Mouse (Mus musculus) left cerebral cortex, postnatal 36 days (tissue): ENCODE data around the gene Ppp6r1. TPM values are rescaled to one million over a fixed set of nuclear protein-coding genes. Genes with fewer than 3 reads are reported as not detected.
"Not testable (repeated sequence)": the region's sequence is repeated elsewhere in the genome, so short reads cannot be mapped to it uniquely, and the experiment has no call there.

Source experiments
- DNase-seq, 2 experiments: peaks; one replicate each; pipeline ENCODE4 v3.0.0; 2021 to 2022; ENCODE audit warnings: low spot score in 2 of 2, mixed read lengths in 1 of 2
- intact Hi-C: fragments of 180-260 bp; cut with DNase I; formaldehyde crosslinking; loops from one replicate; pipeline ENCODE4 v1.15.1; 2025
- total RNA-seq, 2 experiments: library from RNA; stranded (reverse); gene quantifications; 2 replicates each; pipeline ENCODE4 v1.2.3; 2021

Ppp6r1 gene
- total RNA-seq, 2 experiments from 2014 or later = 138 to 145 TPM

DNA sequence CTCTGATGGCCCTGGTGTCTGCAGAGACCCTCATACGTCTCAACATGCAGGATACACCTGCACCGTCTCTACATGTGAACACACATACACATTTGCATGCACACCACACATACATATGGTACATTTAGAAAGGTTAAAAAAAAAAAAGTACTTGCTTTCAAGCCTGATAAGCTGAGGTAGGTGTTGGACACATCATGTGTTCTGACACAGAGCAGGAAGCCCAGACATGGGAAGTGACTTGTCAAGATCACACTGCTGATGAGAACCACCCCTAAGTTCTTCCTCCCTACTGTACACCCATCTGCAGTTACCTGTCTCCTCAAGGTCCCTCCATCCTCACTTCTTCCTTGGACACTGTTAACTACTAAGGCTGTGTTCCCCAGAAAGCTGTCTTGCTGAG lies 32.9 kb downstream of the Ppp6r1 start:
- DNase-seq = no peak
- intact Hi-C loops = loop anchor here (5.0 to 10.0 kb wide), 2 partner anchors 71 to 171 kb away; no protein-coding TSS in a partner anchor

DNA sequence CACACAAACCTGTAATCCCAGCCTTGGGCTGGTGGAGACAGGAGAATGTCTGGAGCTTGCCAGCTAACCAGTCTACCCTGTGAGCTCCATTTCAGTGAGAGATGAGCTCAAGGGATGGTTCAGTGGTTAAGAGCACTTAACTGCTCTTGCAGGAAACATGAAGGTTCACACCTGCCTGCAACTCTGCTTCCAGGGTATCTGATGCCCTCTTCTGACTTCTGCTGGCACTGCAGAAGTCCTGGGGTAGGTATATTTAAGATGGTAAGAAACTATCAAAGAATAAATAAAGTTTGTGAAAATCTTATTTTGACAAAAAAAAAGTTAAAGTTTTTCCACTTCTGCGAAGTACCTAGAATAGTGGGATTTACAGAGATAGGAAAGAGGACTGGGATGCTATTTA lies 34.5 kb downstream of the Ppp6r1 start:
- intact Hi-C loops = loop anchor here (10.0 kb wide), 1 partner anchor 70 kb away; no protein-coding TSS in a partner anchor
- DNase-seq = no peak

GRCm38 (mm10) chr7:4623544-4624189 lies 35.2 kb downstream of the Ppp6r1 start:
- no peak for DNase-seq
- intact Hi-C loops = loop anchor here (10.0 kb wide), 1 partner anchor 69 kb away; no protein-coding TSS in a partner anchor

GRCm38 (mm10) chr7:4619979-4620378 lies 38.8 kb downstream of the Ppp6r1 start:
- no peak for DNase-seq
- intact Hi-C loops = loop anchor here (5.0 to 10.0 kb wide), 2 partner anchors 48 to 65 kb away; no protein-coding TSS in a partner anchor

- DNase-seq = no peak
- intact Hi-C loops = no loop called here
Measured at GRCm38 (mm10) chr7:4613740-4614403, 44.9 kb downstream of the Ppp6r1 start.

DNA sequence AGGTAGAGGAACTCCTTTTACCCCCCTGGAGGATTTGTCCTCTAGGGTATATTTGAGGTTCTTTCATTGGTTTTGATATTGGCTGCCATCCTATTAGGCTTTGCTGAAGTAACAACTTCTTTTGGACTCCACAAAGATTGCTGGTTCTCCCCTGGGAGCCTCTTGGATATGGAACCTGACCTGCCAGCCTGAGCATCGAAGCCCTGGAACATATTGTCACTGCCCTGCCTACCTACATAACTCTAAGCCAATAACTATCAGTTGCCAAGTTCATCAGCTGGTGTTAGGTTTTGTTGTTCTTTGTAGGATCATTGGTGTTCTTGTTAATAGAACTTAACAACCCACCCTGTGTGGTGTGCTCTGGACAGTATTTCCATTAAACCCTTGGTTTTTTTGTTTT lies 45.9 kb downstream of the Ppp6r1 start:
- DNase-seq = no peak
- intact Hi-C loops = no loop called here

DNA sequence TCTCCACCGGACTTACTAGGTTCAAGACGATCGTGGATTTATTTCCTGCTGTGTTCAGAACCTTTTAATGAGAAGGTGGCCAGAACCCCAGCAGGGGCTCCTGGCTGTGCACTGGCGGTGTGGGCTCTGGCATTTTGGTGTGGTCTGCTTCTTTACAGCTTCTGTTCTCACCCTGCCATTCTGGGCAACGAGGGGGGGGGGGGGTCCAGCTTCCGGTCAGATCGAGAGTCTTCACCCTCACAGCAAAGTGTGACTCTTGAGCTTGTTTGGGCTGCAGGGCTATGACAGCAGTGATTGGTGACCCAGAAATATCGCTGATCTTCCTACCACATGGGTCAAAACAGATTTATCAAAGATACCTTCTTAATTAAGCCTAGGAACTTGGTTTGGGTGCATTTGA lies 46.4 kb downstream of the Ppp6r1 start:
- DNase-seq = no peak
- intact Hi-C loops = no loop called here

- intact Hi-C loops = no loop called here
- no peak for DNase-seq
Measured at GRCm38 (mm10) chr7:4611921-4612341, 46.9 kb downstream of the Ppp6r1 start.

DNA sequence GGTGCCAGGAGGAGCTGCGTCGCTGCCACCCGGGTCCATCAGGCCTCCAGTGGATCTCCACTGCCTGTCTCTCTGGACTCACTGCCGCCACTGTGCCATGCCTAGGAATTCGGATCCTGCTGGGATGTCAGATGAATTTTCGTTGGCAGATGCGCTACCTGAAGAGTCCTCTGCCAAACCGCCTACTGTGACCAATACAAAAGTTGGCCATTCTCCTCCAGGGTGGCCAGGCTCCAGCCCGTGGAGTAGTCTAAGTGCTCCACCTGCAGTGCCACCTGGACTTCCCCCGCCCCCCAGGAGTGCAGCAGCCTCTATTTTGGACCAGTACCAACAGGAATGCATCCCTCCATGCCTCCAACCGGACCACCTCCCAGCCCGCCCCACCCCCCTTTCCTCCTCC lies 47.3 kb downstream of the Ppp6r1 start:
- DNase-seq = no peak
- intact Hi-C loops = no loop called here

GRCm38 (mm10) chr7:4608002-4608401 lies 50.8 kb downstream of the Ppp6r1 start:
- intact Hi-C loops = no loop called here
- DNase-seq = no peak

- no peak for DNase-seq
- intact Hi-C loops = no loop called here
Measured at GRCm38 (mm10) chr7:4603873-4604272, 54.9 kb downstream of the Ppp6r1 start, which contains the start of gene Ptprh. Gene Ptprh, minus strand, starts transcription at chr7:4604041.

DNA sequence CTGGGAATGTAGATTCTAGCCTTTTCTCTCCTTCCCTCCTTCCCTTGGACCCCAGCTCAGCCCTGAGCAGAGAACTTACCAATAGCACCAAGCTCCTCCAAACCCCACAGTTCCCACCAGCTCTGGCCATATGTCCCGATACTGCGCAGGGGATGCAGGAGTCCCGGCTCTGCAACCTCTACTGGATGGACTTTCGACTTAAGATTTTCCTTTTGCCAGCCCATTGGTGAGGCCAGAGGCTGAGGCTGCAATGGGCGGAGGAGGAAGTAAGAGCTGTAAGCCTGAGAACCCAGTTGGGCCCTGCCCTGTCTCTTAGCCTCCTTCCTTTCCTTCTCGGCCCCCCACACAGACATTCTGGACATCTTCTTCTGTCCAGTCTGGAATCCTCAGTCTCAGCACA lies 55.9 kb downstream of the Ppp6r1 start:
- DNase-seq = no peak
- intact Hi-C loops = no loop called here

GRCm38 (mm10) chr7:4597046-4597445 lies 61.8 kb downstream of the Ppp6r1 start:
- intact Hi-C loops, DNase-seq: not testable (repeated sequence)

Other genes starting within 250 kb of the Ppp6r1 start
- gene Rdh13, start 213.4 kb downstream of the Ppp6r1 start, total RNA-seq = 10 to 100 TPM; 23.9 to 26.3 TPM
- 1 to 10 TPM; 3.1 to 3.4 TPM for gene Eps8l1, start 198.3 kb downstream of the Ppp6r1 start, total RNA-seq
- 100 to 1,000 TPM; 142 to 168 TPM for gene Ppp1r12c, start 157.3 kb downstream of the Ppp6r1 start, total RNA-seq
- 1 to 10 TPM; 5.9 to 9.4 TPM for gene Tnnt1, start 142.6 kb downstream of the Ppp6r1 start, total RNA-seq
- gene Tnni3, start 134.8 kb downstream of the Ppp6r1 start, total RNA-seq = under 1 TPM in 1 of 2 experiments, not detected in 1; 0.52 TPM
- gene Dnaaf3, start 126.6 kb downstream of the Ppp6r1 start, total RNA-seq = under 1 TPM; 0.27 to 0.34 TPM
- gene Syt5, start 111.5 kb downstream of the Ppp6r1 start, total RNA-seq = 100 to 1,000 TPM; 263 to 298 TPM
- under 1 TPM; 0.84 to 0.95 TPM for gene Ptprh, start 55.0 kb downstream of the Ppp6r1 start, total RNA-seq
- 10 to 100 TPM; 10.0 to 16.8 TPM for gene Tmem86b, start 27.6 kb downstream of the Ppp6r1 start, total RNA-seq
- 100 to 1,000 TPM; 100 to 106 TPM for gene Hspbp1, start 26.0 kb upstream of the Ppp6r1 start, total RNA-seq
- 100 to 1,000 TPM; 398 to 475 TPM for gene Brsk1, start 31.6 kb upstream of the Ppp6r1 start, total RNA-seq
- not detected for gene Tmem150b, start 66.2 kb upstream of the Ppp6r1 start, total RNA-seq
- 10 to 100 TPM; 18.9 to 35.8 TPM for gene Kmt5c, start 81.1 kb upstream of the Ppp6r1 start, total RNA-seq
- 1 to 10 TPM; 4.8 to 5.5 TPM for gene Cox6b2, start 94.1 kb upstream of the Ppp6r1 start, total RNA-seq
- not detected for gene Fam71e2, start 112.3 kb upstream of the Ppp6r1 start, total RNA-seq
- gene Il11, start 123.8 kb upstream of the Ppp6r1 start, total RNA-seq = under 1 TPM; 0.43 to 0.59 TPM
- gene Tmem190, start 123.9 kb upstream of the Ppp6r1 start, total RNA-seq = not detected
- gene Tmem238, start 130.6 kb upstream of the Ppp6r1 start, total RNA-seq = 1 to 10 TPM; 2.7 to 3.7 TPM
- gene Rpl28, start 133.9 kb upstream of the Ppp6r1 start, total RNA-seq = 100 to 1,000 TPM; 416 to 455 TPM
- gene Ube2s, start 153.6 kb upstream of the Ppp6r1 start, total RNA-seq = 100 to 1,000 TPM in 1 of 2 experiments, 10 to 100 TPM in 1; 98.6 to 117 TPM
- gene Shisa7, start 185.7 kb upstream of the Ppp6r1 start, total RNA-seq = 100 to 1,000 TPM in 1 of 2 experiments, 10 to 100 TPM in 1; 95.1 to 151 TPM
- 1 to 10 TPM; 6.0 to 8.6 TPM for gene Isoc2b, start 211.2 kb upstream of the Ppp6r1 start, total RNA-seq
- gene Isoc2a, start 218.1 kb upstream of the Ppp6r1 start, total RNA-seq = 10 to 100 TPM; 10.3 to 13.5 TPM
- under 1 TPM in 1 of 2 experiments, not detected in 1; 0.32 TPM for gene Gm36210, start 247.5 kb upstream of the Ppp6r1 start, total RNA-seq